Mouse (Mus musculus) heart, postnatal 25 days (tissue): ENCODE measurements around the gene Rd3. TPM values are rescaled to one million over a fixed set of nuclear protein-coding genes. Genes with fewer than 3 reads are reported as not detected.

ENCODE experiments used
- DNase-seq: peaks from one replicate; pipeline ENCODE4 v3.0.0; 2022; ENCODE audit warnings: low spot score
- intact Hi-C: fragments of 180-260 bp; cut with DNase I; formaldehyde crosslinking; loops from one replicate; pipeline ENCODE4 v1.15.1; 2025
- total RNA-seq, 2 experiments: library from RNA; stranded (reverse); gene quantifications; 2 replicates each; pipeline ENCODE4 v1.2.3; 2021

The Rd3 gene
- total RNA-seq, 2 experiments from 2014 or later: 0.28 to 0.31 TPM

DNA sequence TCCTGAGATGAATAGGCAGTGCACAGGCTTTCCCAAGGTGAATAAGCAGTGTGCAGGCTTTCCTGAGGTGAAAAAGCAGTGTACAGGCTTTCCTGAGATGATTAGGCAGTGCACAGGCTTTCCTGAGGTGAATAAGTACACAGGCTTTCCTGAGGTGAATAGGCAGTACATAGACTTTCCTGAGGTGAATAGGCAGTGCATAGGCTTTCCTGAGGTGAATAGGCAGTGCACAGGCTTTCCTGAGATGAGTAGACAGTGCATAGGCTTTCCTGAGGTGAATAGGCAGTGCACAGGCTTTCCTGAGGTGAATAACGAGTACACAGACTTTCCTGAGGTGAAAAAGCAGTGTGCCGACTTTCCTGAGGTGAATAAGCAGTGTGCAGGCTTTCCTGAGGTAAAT lies 16.2 kb upstream of the Rd3 start:
- no peak for DNase-seq
- intact Hi-C loops: no loop called here

DNA sequence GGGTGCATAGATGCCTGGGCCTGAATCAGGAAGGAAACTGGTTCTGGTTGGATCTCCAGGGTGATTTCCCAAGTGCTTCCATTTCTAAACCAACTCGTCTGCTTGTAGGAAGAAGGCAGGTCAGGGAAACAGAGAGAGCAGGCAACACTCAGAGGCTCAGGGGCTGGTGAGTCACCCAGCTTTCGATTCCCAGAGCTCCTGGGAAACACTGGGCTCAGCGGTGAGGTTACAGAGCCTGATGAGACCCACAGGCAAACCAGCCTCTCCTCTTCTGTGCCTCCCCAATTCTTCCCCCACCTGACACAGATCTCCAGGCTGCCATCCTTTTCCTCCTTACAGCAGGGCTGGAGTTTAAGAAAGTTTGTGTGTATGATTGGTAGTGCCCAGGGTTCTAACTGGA lies 13.8 kb upstream of the Rd3 start:
- DNase-seq: no peak
- intact Hi-C loops: no loop called here

DNA sequence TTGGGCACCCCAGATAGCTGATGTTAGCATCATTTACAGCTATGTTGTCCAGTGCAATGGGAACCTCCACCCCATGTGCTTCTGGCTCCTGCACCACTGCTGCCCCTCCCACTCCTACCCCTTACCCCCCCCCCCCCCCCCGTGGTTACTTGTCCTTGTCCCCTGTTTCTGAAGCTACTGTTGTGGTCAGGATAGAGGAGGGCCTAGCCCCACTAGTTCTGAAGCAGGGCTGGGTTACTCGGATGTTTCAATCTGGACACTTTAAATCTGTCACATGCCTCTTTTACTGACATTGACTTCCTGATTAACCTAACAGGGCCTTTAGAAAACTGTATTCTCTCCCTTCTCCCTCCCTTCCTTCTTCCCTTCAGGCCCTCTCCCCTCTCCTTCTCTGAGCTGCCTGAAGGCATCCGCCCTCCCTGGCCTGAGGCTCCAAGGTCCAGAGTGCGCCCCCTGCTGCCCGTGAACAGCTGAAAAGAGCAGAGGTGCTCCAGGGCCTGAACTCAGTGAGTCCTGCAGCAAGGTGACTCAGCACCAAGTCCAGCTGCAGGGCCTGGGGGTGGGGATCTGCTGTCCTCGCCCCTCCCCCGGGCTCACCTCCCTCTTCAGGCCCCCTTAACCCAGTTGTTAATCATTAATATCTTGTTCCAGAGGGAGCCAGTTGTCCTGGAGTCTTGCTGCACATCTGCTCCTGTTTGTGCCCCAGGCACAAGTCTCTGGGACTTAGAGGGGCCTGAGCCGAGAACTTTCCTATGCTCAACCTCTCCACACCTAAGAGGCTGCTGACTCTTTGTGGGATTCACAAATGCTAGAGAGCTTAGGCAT lies 13.0 kb upstream of the Rd3 start:
- DNase-seq: peak; percentile 67
- intact Hi-C loops: loop anchor here (1.0 to 2.0 kb wide), 3 partner anchors 23 to 130 kb away; no protein-coding TSS in a partner anchor

DNA sequence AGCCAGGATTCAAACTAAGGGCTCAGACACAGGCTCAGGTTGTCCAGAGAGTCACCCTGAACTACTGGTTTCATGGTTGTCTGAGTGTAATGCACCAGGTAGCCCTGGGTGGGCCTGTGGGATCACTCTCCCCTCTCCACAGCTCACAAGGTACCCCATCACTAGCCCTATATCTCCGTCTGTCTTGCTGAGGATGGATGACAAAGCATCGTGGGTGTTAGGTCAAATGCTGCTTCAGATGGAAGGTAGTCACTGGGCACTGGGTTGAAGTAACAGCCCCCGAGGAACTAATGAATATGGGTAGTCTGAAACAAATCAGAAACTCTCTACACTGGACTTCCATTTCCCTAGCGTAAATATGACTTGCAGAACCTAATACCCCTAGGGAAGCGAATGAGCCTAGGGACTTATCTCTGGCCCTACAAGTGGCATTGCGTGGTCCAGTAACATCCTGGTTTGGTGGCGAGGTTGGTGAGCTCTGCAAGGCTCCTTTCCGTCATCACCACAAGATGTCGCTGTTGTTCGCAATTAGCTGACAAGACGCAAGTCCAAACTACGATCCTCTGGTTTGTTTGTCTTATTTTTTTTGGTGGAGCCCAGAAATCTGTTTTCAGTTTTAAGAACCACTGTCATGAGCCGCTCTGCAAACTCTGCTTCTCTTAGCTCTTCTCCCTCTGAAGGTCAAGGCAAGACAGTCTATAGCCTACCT lies 12.2 kb upstream of the Rd3 start:
- intact Hi-C loops: loop anchor here (1.0 to 2.0 kb wide), 4 partner anchors 22 to 131 kb away; no protein-coding TSS in a partner anchor
- DNase-seq: peak; percentile 47

DNA sequence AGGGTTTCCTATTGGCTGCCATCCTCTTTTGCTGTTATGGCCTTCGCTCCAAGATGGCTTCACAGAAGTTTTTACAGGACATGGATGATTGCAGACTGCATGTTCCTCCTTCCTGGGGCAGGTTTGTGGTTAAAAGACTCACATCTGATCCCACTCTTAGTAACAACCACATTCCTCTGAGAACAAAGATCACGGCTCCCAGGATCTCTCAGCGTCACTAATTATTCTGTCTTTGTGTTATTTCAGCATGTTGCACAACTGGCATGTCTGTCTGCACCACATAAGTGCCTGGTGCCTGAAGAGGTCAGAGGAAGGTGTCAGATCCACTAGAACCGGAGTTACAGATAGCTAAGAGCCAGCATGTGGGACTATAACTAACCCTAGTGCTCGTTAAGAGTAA lies 7.2 kb upstream of the Rd3 start:
- intact Hi-C loops: no loop called here

DNA sequence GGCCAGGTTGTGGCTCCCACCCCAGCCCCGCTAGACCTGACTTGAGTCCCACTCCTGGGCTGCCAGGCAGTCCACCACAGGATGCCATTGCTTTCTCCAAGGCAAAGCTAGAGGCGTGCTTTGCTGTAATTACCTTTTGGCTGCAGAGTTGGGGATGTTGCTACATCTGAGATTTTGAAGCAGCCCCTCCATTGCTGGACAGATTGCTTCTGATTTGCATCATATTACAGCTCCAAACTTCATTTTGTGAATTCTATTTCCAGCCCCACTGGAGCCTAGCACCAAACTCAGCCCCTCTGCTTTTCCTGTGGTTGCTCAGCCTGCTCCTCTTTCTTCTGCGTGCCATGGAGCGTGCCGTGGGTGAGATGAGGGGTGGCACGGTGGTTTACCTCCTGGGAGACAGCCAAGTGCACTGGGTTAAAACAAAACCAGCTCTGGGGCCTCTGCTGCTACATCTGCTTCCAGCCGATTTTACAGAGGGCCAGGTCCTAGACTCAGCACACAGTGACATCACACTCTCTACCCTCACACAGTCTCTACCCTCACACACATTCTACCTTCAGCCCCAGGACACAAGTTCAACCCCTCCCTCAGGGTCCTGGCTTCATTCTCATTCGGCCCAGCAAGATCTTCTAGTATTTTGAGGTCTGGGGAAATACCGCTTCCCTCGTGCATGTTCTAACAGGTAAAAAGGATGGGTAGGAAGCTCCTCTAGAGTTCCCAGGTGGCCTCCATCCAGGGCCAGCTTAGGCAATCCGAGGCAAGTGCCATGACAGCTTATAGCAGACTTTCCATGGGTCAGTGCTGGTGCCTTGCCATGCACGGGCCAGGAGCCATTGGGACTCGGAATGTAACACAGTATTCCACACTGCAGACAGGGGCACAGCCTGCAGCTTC lies 2.4 kb upstream of the Rd3 start:
- DNase-seq: no peak
- intact Hi-C loops: no loop called here

More for the DNA sequence above, 7.2 kb upstream of the Rd3 start:
- DNase-seq: no peak

DNA sequence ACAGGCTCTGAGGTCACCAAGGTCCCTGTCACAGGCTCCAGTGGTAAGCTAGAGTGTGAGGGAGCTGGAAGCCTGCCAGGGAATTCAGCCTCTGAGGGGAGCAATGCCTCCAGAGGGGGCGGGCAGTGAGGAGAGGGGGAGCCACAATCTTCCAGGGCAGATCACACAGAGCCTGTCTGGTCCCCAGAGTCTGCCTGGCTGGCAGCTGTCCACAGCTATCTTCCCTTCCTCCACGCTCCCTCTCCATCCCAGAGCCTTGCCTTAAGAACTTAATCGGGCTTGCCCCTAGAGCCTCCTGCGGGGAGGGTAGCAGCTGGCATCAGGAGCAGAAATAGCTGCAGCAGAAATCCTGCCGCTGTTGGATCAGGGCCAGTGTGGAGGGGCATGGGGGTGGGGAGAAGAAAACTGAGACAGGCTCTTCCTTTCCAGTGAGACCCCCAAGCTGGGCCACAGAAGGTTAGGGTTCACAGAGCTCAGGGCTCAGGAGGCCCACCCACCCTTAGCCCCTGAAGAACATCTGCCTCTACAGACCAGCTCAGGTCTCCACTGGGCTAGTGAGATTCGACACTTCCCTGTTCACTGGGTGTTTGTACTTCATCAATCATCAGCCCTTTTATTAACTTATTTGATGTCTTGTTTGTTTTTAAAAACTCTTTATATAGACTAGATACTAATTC lies 4.4 kb downstream of the Rd3 start:
- intact Hi-C loops: no loop called here
- DNase-seq: no peak

DNA sequence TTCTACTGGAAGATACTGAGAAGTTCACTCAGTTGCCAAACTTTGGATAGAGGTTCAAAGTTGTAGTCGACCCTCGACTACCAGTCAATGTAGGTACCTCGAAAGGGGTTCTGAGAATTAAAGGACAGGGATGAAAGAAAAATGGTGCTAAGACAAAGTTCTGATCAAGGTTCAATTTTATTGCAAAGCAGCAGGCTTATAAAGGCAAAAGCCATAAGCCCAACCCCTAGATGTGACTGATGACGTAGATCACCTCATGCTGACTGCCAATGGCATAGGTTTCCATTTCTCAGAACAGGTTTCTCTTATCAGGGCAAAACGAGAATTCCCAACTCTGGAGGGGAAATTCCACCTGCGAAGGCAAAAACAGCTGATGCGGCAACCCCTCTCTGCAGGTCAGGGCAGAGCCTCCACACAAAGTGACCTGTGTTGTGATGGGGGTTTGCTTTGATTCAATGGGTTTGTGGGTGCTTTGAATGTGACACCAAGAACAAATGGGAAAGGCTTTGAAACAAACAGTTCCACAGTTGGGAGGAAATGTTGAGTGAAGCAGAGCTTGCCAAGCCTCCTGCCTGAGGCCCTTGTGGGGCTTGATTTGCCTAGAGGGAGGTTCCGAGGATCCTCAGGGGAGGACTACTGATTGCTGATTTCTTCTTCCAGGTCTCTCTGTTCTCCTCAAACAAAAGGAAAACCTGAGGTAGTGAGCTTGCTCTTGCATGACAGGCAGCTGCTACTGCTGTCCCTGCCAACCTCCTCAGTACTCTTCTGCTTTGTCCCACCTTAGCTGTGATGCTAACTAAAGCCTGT lies 9.7 kb downstream of the Rd3 start:
- no peak for DNase-seq
- intact Hi-C loops: loop anchor here (2.0 kb wide), 1 partner anchor 22 kb away; no protein-coding TSS in a partner anchor

DNA sequence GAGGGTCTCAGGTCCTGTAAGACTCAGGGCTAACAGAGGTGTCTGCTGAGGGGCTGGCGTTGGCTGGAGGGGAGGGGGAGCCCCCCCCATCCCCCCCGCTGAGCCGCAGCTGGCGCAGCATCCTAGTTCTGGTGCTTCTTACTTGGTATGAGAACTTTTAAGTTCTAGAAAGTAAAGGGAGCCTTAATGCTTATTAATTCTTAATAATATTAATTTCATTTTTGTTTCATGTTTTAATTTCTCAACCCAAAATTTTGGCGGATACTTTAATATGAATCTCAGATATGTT lies 10.3 kb downstream of the Rd3 start:
- no peak for DNase-seq
- intact Hi-C loops: loop anchor here (2.0 kb wide), 1 partner anchor 23 kb away; no protein-coding TSS in a partner anchor

DNA sequence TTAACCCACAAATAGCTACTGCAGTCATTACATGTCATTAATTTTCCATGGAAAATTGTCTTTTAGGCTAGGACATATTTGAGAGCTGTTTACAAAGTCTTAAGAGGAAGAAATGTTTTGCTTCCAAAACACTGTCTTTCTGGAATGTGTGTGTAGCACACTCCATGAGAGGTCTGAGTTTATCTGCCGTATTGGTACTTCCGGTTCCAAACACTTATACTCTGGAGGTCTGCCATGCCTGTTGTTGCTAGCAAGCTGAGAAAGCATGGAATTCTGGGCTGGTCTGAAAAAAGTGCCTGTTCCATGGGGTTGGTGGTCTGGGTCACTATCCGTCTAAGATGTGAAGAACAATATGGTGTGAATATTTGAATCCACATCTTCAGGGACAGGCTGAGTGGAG lies 11.5 kb downstream of the Rd3 start:
- no peak for DNase-seq

DNA sequence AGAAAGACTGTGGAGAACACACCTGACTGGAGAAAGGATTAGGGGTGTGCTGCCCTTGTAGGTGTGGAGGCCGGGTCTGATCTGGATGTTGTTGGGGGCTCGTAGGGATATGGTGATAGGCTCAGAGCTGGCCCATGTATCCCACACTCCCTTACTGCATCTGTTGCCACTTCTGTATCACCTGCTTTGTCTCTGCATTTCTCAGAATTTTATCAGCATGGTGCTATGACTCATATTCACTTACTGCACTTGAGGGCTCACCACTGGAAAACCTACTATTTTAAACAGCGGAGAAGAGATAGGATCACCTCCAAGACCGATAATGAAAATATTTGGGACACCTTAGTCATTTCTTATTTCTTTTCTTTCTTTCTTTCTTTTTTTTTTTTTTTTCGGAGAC lies 11.9 kb downstream of the Rd3 start:
- no peak for DNase-seq

More for the DNA sequence above, 11.5 kb downstream of the Rd3 start:
- intact Hi-C loops: no loop called here

DNA sequence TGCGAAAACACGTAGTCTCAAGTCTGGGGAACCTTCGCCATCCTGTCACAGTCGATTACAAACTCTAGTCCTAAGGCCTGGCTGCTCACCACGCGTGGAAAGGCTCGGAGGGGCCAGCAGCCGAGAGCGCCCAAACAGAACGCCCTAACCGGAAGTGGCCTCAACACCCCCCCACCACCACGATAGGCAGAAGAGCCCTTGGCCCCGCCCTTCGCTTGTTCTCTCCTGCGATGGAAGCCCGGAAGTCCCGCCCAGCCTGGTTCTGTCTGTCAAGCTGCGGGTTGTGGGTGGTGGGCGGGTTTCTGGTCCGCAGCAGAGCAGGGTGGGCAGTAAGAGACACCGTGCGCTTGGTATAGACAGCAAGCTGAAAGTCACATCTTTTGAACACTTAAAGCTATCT lies 12.8 kb downstream of the Rd3 start:
- peak; percentile 90 for DNase-seq
- intact Hi-C loops: no loop called here

More for the DNA sequence above, 11.9 kb downstream of the Rd3 start:
- intact Hi-C loops: no loop called here

DNA sequence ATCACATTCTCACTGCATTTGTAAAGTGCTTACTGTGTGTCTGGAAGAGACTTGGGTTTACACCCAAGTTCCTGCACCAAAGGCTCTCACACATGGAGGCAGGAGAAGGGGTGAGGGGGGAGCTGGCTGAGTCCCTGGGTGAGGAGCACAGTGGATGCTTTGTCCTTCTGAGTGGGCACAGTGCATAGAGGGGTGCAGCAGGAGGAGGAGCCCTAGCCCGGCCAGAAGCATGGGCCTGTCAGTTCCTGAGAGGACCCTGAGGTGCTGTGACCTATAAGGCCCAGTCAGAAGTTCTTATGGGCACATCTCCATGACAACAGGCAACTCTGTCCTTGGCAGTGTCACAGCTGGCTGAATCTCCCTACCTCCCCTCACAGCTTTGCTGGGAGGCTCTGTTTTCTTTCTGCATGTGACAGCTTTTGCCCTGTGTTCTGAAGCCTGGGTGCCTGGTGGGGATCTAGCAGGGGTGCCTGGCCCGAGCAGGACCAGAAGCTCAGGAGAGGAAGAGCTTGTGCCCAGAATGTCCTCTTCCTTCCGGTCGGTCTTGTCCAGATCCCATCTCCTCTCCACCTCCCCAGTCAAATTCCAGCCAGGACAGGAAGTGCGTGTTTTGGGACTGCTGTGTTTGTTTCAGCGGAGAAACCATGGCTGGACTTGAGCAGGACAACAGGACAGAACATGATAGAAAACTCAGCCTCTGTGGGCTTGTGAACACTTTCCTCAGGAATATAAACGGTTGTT lies 15.0 kb downstream of the Rd3 start:
- DNase-seq: no peak
- intact Hi-C loops: no loop called here

DNA sequence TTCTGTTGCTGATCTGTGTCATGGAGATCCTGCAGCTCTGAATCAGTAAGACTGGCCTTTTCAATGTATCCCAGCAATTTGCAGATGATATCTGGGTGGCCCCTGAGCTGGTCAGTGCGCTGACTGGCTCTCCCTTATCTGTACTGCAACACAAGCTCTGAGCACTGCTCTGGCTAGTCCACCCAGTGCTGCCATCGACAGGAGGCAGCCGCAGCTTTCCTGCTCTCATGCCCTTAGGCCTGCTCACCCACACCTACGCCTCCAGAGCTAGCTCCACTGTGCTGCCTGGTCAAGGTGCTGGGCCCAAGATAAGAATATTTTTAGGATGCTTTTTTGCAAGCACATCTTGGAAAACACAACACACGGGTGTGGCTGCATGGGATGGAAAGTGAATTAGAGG lies 17.3 kb downstream of the Rd3 start:
- intact Hi-C loops: no loop called here
- no peak for DNase-seq

DNA sequence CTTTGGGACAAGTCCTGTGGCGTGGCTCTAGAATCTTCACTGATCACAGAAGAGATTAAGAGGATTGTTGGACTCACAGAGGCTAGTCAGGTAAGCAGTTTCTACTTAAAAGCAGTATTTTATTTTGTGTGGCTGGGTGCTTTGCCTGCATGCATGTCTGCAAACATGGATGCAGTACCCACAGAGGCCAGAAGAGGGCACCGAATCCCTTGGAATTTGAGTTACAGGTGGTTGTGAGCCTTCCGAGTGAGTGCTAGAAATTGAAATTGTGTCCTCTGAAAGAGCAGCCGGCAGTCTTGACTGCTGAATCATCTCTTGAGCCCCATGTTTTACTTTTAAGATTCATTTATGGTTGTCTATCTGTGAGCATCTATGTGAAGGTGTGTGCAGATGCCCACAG lies 18.3 kb downstream of the Rd3 start:
- no peak for DNase-seq
- intact Hi-C loops: no loop called here

DNA sequence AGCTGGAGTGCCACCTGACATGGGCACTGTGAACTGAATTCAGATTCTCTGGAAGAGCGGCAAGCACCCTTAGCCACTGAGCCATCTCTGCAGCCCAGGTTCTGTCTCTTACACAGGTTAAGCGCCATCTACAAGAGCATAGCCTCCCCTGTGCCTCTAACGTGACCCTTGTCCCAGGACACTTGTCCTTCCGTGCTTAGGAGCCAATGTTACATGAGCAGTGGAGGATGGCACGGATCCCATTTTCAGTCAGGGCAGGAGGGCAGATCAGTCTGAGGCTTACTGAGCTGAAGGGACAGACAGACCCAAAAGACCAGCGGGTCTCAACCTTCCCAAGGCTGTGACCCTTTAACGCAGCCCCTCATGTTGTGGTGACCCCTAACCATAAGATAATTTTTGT lies 18.7 kb downstream of the Rd3 start:
- DNase-seq: no peak
- intact Hi-C loops: no loop called here

DNA sequence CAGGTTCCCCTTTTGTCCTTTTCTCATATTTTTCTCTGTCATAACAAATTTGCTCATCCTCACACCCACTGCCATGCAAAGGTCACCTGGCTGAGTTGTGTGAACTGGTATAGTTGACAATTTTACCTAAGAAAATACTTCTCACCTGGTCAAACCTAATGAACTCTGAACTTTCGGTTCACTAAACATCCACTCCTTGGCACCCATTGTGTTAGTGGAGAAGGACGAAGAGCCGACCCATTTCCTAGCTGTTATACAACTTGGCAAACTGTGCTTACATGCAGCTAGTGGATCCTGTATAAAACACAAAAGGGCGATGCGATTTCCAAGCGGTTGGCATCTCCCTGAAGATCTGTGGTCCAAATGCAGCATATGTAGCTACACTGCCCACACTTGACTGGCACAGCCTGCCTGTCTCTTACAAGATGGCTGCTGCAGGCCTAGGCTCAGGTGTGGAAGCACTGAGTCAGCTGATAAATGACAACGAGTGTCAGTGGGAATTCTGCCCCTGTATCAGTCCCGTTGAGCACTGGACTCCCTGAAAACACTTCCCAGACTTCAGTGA lies 19.5 kb downstream of the Rd3 start:
- intact Hi-C loops: no loop called here
- DNase-seq: no peak

DNA sequence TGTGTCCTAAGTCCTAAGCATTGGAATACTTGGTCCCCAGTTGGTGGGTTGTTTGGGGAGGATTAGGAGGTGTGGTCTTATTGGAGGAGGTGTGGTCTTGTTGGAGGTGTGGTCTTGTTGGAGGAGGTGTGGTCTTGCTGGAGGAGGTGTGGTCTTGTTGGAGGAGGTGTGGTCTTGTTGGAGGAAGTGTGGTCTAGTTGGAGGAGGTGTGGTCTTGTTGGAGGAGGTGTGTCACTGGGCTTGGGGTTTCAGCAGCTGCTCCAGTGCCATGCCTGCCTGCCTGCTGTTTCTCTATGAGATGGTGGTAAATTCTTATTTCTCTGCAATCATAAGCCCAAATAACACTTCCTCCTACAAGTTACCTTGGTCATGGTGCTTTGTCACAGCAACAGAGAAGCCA lies 21.9 kb downstream of the Rd3 start:
- intact Hi-C loops: no loop called here
- no peak for DNase-seq
